Mouse (Mus musculus) spleen, adult 2 months (tissue): ENCODE data around the gene Myom3.

Experiments used
- CTCF ChIP-seq: fragments of 200-500 bp; IDR thresholded peaks from 2 replicates; pipeline ENCODE4 v1.5.1; 2011; ENCODE audit warnings: mild to moderate bottlenecking, inconsistent platforms; ENCODE audit not compliant: insufficient read depth, insufficient read length, insufficient replicate concordance; ENCODE audit errors: extremely low read depth
- POLR2A ChIP-seq: fragments of 200-500 bp; IDR thresholded peaks from 2 replicates; pipeline ENCODE4 v1.6.1; 2011; ENCODE audit warnings: low read depth, low read length, inconsistent platforms

- no peak for TF ChIP-seq CTCF
- TF ChIP-seq POLR2A: no peak
Measured at GRCm38 (mm10) chr4:135726416-135726815, 33.1 kb upstream of the Myom3 start.
